In genomic region chr19:36490911-36491310, GRCm38 (mm10) we compare ENCODE assay signal across 19 mouse cellular contexts.
DNase-seq lines count a peak whose midpoint lies in the region; ATAC-seq lines count a peak whose summit lies in the region.
"Had no signal": no experiment of that assay in that cellular context is flagged by ENCODE, and none has a peak within 500 bp of the region (broad histone marks: within the 10 kb centered on the region; RNA-seq: fewer than 3 reads in every experiment).

No protein-coding gene starts in this region.

- ATAC-seq in frontal cortex, adult (ENCODE audit: low TSS enrichment) = peak; percentile 95
- no peak for ATAC-seq in forebrain, embryonic 11.5 days (replicated peaks; ENCODE audit: low FRiP score)
- ATAC-seq: CD4-positive, CD25-positive, alpha-beta regulatory T cell, adult 4 months; forebrain, embryonic 15.5 days; hindbrain, postnatal 0 days had no signal

- no peaks in the 10 kb centered on the region for H3K36me3 ChIP-seq in forebrain, embryonic 11.5 days (ENCODE audit: control insufficient read depth, insufficient read depth, low read length)
- H3K36me3 ChIP-seq: forebrain, embryonic 15.5 days; liver, embryonic 13.5 days had no signal

- no peak for DNase-seq in frontal cortex, postnatal 14 days (ENCODE audit: low spot score in 2 of 2)
- DNase-seq in right cerebral cortex, adult 18-20 months = peak; percentile 81
- no peak for DNase-seq in right cerebral cortex, postnatal 4 days
- DNase-seq in frontal cortex, postnatal 36 days (ENCODE audit: low spot score in 2 of 2) = peak; percentile 62 to 74
- DNase-seq in forebrain, embryonic 11.5 days (ENCODE audit: low spot score) = no peak
- DNase-seq in spleen, adult 18-20 months = no peak
- DNase-seq: embryo, embryonic 11 days; gastrocnemius, postnatal 36 days; heart, postnatal 36 days; kidney, adult 2 months; kidney, postnatal 36 days; liver, embryonic 13.5 days; lung, postnatal 10 days; thymus, postnatal 4 days had no signal

- H3K4me2 ChIP-seq in forebrain, embryonic 11.5 days (ENCODE audit: low read depth, low read length, severe bottlenecking) = no peak overlapping the region
- H3K4me2 ChIP-seq: forebrain, embryonic 15.5 days; heart, embryonic 11.5 days; liver, embryonic 13.5 days had no signal

- H3K27me3 ChIP-seq in forebrain, embryonic 11.5 days (ENCODE audit: control insufficient read depth, insufficient read depth, low read length) = no peaks in the 10 kb centered on the region
- H3K27me3 ChIP-seq: forebrain, embryonic 15.5 days; liver, embryonic 13.5 days had no signal

- no peaks in the 10 kb centered on the region for H3K9me3 ChIP-seq in forebrain, embryonic 11.5 days (ENCODE audit: control insufficient read depth, low read length)
- H3K9me3 ChIP-seq: forebrain, embryonic 15.5 days had no signal

- H3K4me1 ChIP-seq in forebrain, embryonic 11.5 days (replicated peaks; ENCODE audit: control insufficient read depth, insufficient read depth, low read length) = no peaks in the 10 kb centered on the region
- H3K4me1 ChIP-seq: forebrain, embryonic 15.5 days; liver, embryonic 13.5 days had no signal

- H3K4me3 ChIP-seq in forebrain, embryonic 11.5 days (ENCODE audit: low read depth, low read length) = no peak overlapping the region
- H3K4me3 ChIP-seq: forebrain, embryonic 15.5 days; liver, embryonic 13.5 days had no signal

- no peak overlapping the region for H3K9ac ChIP-seq in forebrain, embryonic 11.5 days (ENCODE audit: low read length)
- H3K9ac ChIP-seq: forebrain, embryonic 15.5 days; liver, embryonic 13.5 days had no signal

- WGBS in forebrain, embryonic 11.5 days = 76% methylated on average over 6 of the region's 6 CpGs

- no peak overlapping the region for H3K27ac ChIP-seq in forebrain, embryonic 11.5 days (ENCODE audit: low read depth, low read length)
- H3K27ac ChIP-seq: forebrain, embryonic 15.5 days; hindbrain, postnatal 0 days; liver, embryonic 13.5 days had no signal

Comparison
In these comparisons a context has a peak if more than half of its experiments do, and no peak if none do; other contexts are left out.
1. DNase-seq: peak in right cerebral cortex, adult 18-20 months (single experiment) and frontal cortex, postnatal 36 days (2 of 2); none in frontal cortex, postnatal 14 days (0 of 2), right cerebral cortex, postnatal 4 days (single experiment), forebrain, embryonic 11.5 days (single experiment) and spleen, adult 18-20 months (0 of 2).